ENCODE assay signal across 16 mouse cellular contexts in the genomic region with DNA sequence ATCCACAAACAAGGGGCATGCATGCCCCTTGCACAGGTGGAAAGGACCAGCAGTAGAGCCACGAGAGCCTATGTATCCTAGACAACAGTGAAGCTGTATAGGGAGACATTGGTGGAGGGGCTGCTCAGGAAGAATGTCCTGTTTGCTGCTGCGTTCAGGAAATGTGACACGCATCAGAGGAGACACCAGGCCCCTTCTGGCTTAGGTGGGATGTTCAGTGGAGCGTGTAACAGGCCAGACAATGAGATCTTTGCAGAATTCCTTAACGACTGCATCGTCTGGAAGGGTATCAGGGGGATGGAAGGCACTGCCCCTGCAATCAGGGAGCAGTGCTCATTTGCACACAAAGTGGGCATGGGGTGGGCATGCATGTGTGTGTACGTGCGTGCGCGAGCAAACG.
A peak's percentile ranks its signal among the peaks of the same experiment; 100 is the strongest.
DNase-seq lines count a peak whose midpoint lies in the region; ATAC-seq lines count a peak whose summit lies in the region.
"Had no signal": no experiment of that assay in that cellular context is flagged by ENCODE, and none has a peak within 500 bp of the region (broad histone marks: within the 10 kb centered on the region; RNA-seq: fewer than 3 reads in every experiment).

No protein-coding gene starts in this region.

- peaks cover 28% of the 10 kb centered on the region for H3K4me1 ChIP-seq in forebrain, embryonic 11.5 days (replicated peaks; ENCODE audit: control insufficient read depth, insufficient read depth, low read length)
- H3K4me1 ChIP-seq in forebrain, embryonic 16.5 days (replicated peaks; ENCODE audit: control insufficient read depth, insufficient read depth, low read length), result peaks cover 37% of the 10 kb centered on the region
- peaks cover 16% of the 10 kb centered on the region for H3K4me1 ChIP-seq in midbrain, embryonic 11.5 days (ENCODE audit: control insufficient read depth, insufficient read depth, low read length)
- H3K4me1 ChIP-seq: lung, embryonic 15.5 days had no signal

- peak; percentile 74 for DNase-seq in forebrain, embryonic 11.5 days (ENCODE audit: low spot score)
- peak; percentile 56 for DNase-seq in left cerebral cortex, postnatal 4 days
- no peak for DNase-seq in left cerebral cortex, postnatal 10 days (ENCODE audit: extremely low spot score in 1 of 2, low spot score in 2 of 2)
- no peak for DNase-seq in midbrain, embryonic 11.5 days (ENCODE audit: low spot score, missing footprints)
- DNase-seq in right cerebral cortex, postnatal 25 days, result no peak
- no peak for DNase-seq in spleen, postnatal 10 days (ENCODE audit: low spot score in 2 of 2)
- DNase-seq in right cerebral cortex, postnatal 4 days, result no peak
- DNase-seq: B cell, adult 2 months; cerebellum, adult 8-10 months; gastrocnemius, adult 2 months; kidney, adult 18-20 months; liver; thymus, adult 2 months had no signal

- peaks cover 2% of the 10 kb centered on the region; the same call in 1 of the 2 replicates for H3K36me3 ChIP-seq in forebrain, embryonic 11.5 days (ENCODE audit: control insufficient read depth, insufficient read depth, low read length)
- H3K36me3 ChIP-seq in forebrain, embryonic 16.5 days (ENCODE audit: control insufficient read depth, insufficient read depth), result no peaks in the 10 kb centered on the region
- no peaks in the 10 kb centered on the region for H3K36me3 ChIP-seq in midbrain, embryonic 11.5 days (ENCODE audit: control insufficient read depth, insufficient read depth, low read length)
- H3K36me3 ChIP-seq: lung, embryonic 15.5 days had no signal

- H3K9me3 ChIP-seq in forebrain, embryonic 11.5 days (ENCODE audit: control insufficient read depth, low read length), result no peaks in the 10 kb centered on the region
- no peaks in the 10 kb centered on the region for H3K9me3 ChIP-seq in forebrain, embryonic 16.5 days (ENCODE audit: control insufficient read depth, low read length)
- H3K9me3 ChIP-seq in midbrain, embryonic 11.5 days (ENCODE audit: control insufficient read depth, low read length), result no peaks in the 10 kb centered on the region
- H3K9me3 ChIP-seq: lung, embryonic 15.5 days had no signal

- ATAC-seq in forebrain, embryonic 11.5 days (replicated peaks; ENCODE audit: low FRiP score), result peak; percentile 52
- no peak for ATAC-seq in forebrain, embryonic 16.5 days
- ATAC-seq in midbrain, embryonic 11.5 days (ENCODE audit: low FRiP score), result 0 out of 2 replicates have a peak, but pooled peaks have one; percentile 42
- ATAC-seq: activated CD4-positive, CD25-positive, alpha-beta regulatory T cell, adult 4 months had no signal

- H3K9ac ChIP-seq in forebrain, embryonic 11.5 days (ENCODE audit: low read length), result no peak overlapping the region
- H3K9ac ChIP-seq in forebrain, embryonic 16.5 days (replicated peaks; ENCODE audit: low read depth, low read length), result no peak overlapping the region
- no peak overlapping the region for H3K9ac ChIP-seq in midbrain, embryonic 11.5 days (ENCODE audit: low read length)
- H3K9ac ChIP-seq: lung, embryonic 15.5 days had no signal

- intact Hi-C loops in left cerebral cortex, postnatal 4 days (cut with DNase I), result no loop called here
- intact Hi-C loops in left cerebral cortex, postnatal 10 days (cut with DNase I), result no loop called here

- H3K4me3 ChIP-seq in forebrain, embryonic 11.5 days (ENCODE audit: low read depth, low read length), result no peak overlapping the region
- no peak overlapping the region for H3K4me3 ChIP-seq in forebrain, embryonic 16.5 days (replicated peaks; ENCODE audit: low read length)
- H3K4me3 ChIP-seq in midbrain, embryonic 11.5 days (ENCODE audit: low read depth, low read length), result no peak overlapping the region
- H3K4me3 ChIP-seq: gastrocnemius, adult 2 months; lung, embryonic 15.5 days had no signal

- peak overlapping the region; percentile 79 for H3K27ac ChIP-seq in forebrain, embryonic 11.5 days (ENCODE audit: low read depth, low read length)
- no peak overlapping the region for H3K27ac ChIP-seq in forebrain, embryonic 16.5 days (ENCODE audit: low read length)
- peak overlapping the region; percentile 33; the same call in 1 of the 2 replicates for H3K27ac ChIP-seq in midbrain, embryonic 11.5 days (ENCODE audit: low read depth, low read length)
- H3K27ac ChIP-seq: gastrocnemius, adult 2 months; lung, embryonic 15.5 days had no signal

- 40% methylated on average over 11 of the region's 11 CpGs for WGBS in forebrain, embryonic 11.5 days
- 36% methylated on average over 11 of the region's 11 CpGs for WGBS in forebrain, embryonic 16.5 days
- 51% methylated on average over 11 of the region's 11 CpGs for WGBS in midbrain, embryonic 11.5 days

- no peak overlapping the region for H3K4me2 ChIP-seq in forebrain, embryonic 11.5 days (ENCODE audit: low read depth, low read length, severe bottlenecking)
- H3K4me2 ChIP-seq in forebrain, embryonic 16.5 days (ENCODE audit: low read length), result no peak overlapping the region
- no peak overlapping the region for H3K4me2 ChIP-seq in midbrain, embryonic 11.5 days
- H3K4me2 ChIP-seq: lung, embryonic 15.5 days had no signal

- H3K27me3 ChIP-seq in forebrain, embryonic 11.5 days (ENCODE audit: control insufficient read depth, insufficient read depth, low read length), result no peaks in the 10 kb centered on the region
- no peaks in the 10 kb centered on the region for H3K27me3 ChIP-seq in forebrain, embryonic 16.5 days (replicated peaks; ENCODE audit: control insufficient read depth, insufficient read depth, low read length)
- no peaks in the 10 kb centered on the region for H3K27me3 ChIP-seq in midbrain, embryonic 11.5 days (ENCODE audit: control insufficient read depth, insufficient read depth, low read length)
- H3K27me3 ChIP-seq: lung, embryonic 15.5 days had no signal

Comparison
In these comparisons a context has a peak if more than half of its experiments do, and no peak if none do; other contexts are left out.
1. DNase-seq: peak in forebrain, embryonic 11.5 days (single experiment) and left cerebral cortex, postnatal 4 days (single experiment); none in left cerebral cortex, postnatal 10 days (0 of 2), midbrain, embryonic 11.5 days (single experiment), right cerebral cortex, postnatal 25 days (single experiment), spleen, postnatal 10 days (0 of 2) and right cerebral cortex, postnatal 4 days (single experiment).